Mouse (Mus musculus) liver, embryonic 14.5 days (tissue): ENCODE data around the gene Tcte2.

Experiments
- CTCF ChIP-seq: IDR thresholded peaks from 2 replicates; pipeline ENCODE4 v1.5.1; 2016; ENCODE audit warnings: antibody characterized with exemption, low read depth, control low read depth
- EP300 ChIP-seq: IDR thresholded peaks from 2 replicates; pipeline ENCODE4 v1.6.1; 2016; ENCODE audit warnings: antibody characterized with exemption, low read depth

- TF ChIP-seq CTCF = no peak
- TF ChIP-seq EP300 = no peak
Measured at GRCm38 (mm10) chr17:13721372-13721771, 40.3 kb downstream of the Tcte2 start.
